Mouse (Mus musculus) testis, postnatal 14 days (tissue): ENCODE measurements at regions not wholly inside any gene's neighbourhood (a gene's known extent, or its start where the extent isn't known, plus 50 kb on each side); places are given as distances from the start of the nearest gene placed in this dataset.

ENCODE experiments used
- DNase-seq: peaks from one replicate; pipeline ENCODE4 v3.0.0; 2021; ENCODE audit warnings: low spot score

DNA sequence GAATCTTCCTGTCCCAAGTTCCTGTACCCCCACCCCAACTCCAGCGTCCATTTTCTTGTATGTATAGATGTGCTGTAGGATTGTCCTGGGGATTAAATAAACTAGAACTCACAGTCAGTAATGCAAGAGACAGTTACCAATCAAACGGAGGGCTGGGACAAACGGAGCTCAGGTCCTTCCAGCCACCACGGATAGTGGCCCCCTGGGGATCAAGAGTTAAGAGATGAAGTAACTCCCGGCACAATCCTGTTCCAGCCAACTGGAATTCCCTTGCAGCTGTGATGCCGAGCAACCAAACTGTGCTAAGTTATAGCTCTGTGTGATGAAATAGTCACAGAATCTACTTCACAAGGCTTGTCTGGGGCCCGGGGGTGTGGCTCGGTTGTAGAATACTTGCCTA, 67.4 kb upstream of the Cpsf6 start:
- no peak for DNase-seq

DNA sequence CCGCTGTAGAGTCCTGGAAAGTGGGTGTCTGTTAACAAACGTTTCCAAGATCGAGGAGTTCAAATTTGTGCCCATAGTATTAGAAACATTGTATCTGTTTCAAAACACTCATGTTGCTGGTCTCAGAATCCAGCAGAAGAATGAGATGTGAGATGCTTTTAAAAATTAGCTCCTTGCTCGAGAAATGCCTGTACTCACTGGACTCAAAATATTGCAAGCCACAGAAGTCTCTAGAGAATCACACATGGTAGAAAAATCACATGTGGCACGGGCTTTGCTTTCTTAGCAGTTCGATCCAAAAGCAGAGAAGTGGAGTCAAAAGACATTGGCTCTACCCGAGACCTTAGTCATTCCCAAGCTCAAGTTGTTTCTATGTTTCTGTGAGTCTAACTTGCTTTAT, 67.0 kb upstream of the Cpsf6 start:
- no peak for DNase-seq

DNA sequence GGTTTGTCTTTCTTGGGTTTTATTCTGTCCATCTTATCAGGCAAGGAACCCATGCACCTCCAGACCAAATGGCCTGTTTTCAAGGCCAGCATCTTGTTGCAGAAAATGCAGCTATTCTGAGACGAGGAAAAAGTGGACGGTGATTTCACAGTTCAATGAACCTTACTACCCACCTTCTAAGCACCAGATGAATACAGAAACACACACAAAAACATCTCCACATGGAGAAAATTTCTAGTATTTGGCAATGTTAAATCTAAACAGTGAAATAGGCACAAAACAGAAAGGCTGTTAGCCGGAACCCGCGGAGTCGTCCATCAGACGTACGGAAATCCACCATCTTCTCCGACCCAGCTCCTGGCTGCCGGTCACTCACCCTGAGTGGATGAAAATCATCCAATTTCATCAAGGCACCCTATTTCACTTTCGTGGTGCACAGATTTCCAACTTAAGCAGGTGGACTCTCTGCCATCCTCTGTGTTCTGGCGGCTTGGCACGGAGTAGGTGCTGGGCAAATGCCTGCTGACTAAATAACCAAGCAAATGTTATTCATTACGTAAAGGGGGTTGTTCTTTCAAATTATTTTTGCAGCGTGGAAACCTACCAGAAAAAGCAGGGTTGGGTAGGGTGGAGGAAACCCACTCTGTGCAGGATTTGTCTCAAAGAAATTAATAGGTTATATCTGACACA, 66.1 kb upstream of the Cpsf6 start:
- no peak for DNase-seq

DNA sequence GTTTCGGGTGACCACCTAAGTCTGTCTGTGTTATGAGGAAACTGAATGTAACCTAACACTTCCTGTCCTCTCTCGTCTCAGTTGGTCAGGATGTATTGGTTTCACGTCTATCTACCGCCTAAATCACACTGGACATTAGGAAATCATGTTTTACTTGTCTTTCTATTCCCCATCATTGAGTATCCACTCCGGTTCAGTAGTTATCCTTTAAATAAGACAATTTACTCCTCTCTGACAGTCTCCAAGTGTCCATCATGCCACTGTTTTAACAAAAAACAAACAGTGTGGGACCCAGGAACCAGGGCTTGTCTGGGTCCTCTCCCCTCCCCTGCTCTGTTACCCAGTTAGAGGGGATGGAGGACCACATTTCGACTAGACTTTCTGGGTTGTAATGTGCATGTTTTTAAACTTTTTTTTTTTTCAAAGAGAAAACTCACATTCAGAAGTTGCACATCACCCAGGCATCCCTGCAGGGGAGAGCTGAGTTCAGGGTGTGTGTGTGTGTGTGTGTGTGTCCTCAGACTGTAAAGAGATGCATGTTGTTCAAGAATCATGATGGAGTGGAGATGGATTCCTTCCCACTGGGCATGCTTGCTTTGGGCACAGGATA, 65.5 kb upstream of the Cpsf6 start:
- no peak for DNase-seq

DNA sequence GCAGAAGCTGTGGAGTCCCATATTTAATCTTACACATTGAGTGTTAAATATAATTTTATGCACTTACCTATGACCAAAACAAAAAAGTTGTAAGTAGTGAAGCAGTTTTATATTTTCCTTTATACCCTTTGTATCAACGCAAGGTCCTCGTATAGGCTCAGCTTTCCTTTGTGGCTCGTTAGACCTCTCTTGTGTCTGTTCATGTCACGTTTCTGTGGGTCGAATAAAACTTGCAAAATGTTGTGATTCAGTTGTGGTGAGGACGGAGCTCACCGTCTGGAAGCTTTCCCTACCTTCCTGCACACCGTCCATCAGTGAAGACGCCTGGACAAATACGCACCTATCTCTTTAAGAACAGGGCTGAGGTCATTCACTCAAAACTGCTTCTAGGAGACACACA, 64.9 kb upstream of the Cpsf6 start:
- DNase-seq, result no peak

DNA sequence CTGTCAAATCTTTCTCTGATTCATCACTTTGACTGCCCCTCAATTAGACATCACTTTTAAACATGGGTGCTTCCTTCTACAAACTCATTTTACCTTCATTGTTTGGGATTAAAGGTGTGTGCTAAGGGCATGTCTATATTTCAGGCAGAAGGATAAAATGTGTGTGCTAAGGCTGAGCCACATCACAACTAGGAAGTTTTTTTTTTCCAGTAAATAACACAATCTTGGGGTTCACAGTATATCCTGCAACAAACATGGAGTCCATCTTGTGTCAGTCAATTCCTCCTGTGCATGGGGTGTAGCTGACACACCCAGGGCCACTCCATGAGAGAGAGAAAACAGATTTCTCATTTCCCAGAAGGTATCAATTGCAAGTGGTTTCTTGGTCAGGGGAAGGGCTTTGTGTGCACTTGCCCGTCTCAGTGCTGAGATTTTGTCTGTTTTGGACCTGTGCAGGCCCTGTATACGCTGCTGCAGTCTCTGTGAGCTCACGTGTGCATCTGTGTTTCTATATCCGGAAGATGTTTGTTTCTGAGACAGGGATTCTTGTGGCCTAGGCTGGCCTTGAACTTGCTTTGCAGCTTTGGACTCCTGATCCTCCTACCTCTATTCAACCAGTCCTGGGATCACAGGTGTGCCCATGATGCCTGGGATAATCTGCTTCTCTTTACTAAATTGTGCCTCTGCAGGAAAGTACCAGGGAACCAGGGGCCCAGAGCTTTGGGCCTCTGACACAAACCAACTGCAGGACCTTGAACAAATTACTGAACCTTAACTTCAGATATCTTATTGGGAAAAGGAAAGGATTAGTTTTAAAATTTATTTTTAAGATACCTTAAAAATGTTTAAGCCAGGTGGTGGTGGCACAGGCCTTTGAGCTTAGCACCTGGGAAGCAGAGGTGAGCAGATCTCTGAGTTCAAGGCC, 63.9 kb upstream of the Cpsf6 start:
- DNase-seq, result no peak

DNA sequence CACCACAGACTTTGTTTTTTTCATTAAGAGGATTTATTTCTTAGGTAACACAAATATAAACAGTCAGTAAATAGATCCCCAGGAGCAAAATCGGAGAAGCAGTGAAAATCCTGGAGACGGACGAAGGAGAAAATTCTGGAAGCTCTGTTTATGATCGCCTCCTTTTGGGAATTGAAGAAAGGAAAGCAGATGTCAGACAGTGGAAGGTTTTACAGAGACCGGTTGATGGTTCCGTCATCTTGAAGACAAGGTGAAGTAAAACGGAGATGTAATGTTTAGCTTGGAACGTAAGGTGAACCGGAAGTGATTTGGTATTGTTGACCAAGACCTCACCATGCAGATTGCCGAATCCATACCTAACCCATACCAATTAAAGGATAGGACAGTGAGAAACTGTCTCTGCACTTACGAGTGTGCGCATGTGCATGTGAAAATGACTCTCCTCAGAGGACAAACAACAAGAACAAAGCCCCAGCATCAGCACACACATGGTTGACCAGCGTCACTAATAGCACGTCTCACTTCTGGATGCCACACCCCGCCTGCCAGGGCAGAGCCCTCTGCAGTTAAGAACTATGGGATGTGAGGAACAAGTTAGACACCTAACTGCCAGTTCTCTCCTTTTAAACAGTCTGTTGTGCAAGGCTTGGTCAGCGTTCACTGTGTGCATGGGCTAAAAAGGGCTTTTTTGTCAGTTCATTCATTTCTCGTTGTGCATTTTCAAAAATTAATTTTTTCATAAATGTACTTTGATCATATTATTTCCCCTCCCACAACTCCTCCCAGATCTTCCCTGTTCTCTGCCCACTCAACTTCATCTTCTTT, 62.4 kb upstream of the Cpsf6 start:
- no peak for DNase-seq

DNA sequence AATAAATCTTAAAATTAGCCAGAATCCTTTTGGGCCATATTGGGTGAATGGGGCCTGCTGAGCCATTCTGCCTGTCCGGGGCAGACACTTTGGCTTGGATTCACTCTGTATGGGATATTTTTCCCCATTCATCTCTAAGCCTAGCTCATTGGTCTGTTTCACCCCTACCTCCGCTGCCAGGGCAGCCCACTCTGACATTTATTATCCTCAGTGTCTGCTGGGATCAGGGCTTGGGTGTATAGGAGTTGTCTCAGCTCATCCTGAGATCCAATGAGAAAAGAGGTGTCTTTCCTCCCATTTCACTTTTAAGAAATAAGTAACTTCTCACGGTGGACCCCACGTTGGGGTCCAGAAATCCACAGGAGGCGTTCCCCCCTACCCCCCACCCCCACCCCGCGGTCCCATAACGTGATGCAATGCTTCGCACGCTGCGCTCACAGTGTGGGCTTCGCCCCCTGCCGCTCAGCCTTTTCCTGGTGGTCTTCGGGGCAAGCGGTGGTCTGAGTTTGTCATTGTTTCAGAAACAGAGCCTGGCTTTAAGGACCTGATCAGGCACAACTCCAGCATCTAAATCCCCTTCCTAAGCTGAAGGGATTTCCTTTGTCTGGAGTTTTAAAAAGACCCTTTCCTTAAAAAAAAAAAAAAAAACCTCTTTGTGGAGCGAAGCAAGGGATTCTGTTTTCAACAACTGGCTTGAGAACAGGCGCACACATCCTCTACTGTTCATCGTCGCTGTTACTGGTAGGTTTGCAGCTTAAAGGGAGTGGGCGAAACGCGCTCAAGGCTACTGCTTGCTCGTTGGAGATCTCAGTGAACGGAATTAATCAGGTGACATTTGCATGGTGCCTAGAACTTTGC, 61.5 kb upstream of the Cpsf6 start:
- DNase-seq, result no peak

DNA sequence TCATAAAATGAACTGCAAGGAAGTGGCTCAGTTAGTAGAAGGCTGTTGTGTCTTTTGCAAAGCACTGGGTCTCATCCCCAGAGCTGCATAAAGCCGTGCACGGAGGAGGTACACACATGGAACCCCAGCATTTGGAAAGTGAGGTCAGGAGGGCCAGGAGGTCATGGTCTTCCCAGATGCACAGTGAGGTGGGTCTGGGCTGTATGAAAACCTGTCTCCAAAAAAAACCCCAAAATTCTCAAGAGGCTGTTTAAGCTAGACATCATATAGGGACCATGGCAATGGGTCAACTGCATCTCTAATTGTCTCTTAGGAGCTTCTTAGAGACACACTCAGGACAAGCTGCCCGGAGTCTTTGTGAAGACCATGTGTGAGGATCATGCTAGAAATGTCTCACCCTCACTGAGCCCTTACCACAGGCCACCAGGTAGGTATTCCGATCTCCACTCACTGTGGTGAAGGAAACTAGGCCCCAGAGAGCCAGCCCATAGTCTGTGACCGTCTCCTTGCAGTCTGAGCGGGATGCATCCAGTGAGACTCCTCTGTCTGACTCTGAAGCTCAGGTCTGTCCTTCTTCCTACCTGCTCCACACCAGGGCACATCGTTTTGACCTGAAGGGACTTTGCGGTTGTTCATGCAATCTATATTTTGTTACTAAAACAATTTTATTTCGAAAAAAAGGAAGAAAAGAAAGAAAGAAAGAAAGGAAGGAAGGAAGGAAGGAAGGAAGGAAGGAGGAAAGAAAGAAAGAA, 60.6 kb upstream of the Cpsf6 start:
- no peak for DNase-seq

DNA sequence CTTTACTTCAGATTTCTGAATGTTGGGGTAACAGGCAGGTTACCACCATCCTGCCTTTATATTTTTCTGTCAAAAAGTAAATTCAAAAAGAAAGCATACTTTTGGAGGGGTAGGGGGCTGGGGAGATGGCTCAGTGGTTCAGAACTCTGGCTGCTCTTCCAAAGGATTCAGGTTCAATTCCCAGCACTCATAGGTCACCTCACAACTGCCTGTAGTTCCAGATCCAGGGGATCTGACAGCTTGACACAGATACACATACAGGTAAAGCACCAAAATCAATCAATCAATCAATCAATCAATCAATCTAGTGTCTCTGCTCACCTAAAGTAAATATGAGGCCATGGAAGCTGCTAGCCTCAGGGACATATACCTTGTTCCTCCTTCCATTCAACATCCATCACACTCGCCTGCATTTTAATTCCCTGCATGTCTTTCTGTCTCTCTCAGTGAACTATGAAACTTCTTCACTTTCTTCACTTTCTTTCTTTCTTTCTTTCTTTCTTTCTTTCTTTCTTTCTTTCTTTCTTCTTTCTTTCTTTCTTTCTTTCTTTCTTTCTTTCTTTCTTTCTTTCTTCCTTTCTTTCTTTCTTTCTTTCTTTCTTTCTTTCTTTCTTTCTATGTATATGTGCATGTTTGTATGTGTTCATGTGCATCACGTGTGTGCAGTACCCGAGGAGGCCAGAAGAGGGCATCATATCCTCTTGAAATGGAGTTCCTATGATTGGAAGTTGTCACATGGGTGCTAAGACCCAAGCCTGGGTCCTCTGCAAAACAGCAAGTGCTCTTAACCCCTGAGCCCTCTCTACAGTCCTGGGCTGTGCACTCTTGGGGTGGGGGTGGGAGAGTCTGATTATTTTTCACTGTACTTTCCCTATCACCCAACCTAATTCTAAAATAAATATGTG, 59.6 kb upstream of the Cpsf6 start:
- DNase-seq, result no peak

DNA sequence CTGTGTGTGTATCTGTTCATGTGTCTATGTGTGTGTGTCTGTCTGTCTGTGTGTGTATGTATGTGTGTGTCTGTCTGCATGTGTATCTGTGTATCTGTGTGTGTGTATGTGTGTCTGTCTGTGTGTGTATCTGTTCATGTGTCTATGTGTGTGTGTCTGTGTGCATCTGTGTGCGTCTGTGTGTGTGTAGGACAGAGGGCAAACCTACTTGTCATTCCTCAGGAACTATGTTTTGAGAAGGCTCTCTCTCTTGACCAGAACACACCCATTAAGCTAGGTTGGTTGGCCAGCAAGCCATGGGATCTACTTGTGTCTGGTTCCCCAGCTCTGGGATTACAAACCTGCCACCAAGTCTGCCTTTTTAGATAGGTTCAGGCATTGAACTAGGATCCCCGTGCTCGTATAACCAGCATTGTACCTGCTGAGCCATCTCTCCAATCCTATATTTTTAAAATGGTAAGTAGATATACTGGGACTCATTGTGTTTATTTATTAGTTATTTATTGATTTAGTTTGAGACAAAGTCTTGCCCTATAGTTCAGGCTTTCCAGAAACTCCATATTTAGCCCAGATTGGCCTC, 58.9 kb upstream of the Cpsf6 start:
- DNase-seq, result no peak

DNA sequence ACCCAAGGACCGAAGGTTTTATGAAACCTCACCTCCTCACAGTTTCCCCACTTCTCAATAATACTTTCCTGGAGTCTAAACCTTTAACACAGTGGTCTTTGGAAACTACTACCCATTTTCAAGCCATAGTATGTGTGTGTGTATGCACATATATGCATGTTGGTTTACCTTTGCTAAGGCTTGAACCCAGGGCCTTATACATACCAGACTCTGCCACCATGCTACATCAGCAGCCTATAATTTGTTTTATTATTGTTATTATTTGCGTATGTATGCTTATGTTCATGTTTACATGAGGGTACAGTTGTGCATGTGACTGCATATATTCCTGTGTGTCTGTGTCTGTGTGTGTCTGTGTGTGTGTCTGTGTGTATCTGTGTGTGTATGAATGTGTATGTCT, 58.2 kb upstream of the Cpsf6 start:
- no peak for DNase-seq

DNA sequence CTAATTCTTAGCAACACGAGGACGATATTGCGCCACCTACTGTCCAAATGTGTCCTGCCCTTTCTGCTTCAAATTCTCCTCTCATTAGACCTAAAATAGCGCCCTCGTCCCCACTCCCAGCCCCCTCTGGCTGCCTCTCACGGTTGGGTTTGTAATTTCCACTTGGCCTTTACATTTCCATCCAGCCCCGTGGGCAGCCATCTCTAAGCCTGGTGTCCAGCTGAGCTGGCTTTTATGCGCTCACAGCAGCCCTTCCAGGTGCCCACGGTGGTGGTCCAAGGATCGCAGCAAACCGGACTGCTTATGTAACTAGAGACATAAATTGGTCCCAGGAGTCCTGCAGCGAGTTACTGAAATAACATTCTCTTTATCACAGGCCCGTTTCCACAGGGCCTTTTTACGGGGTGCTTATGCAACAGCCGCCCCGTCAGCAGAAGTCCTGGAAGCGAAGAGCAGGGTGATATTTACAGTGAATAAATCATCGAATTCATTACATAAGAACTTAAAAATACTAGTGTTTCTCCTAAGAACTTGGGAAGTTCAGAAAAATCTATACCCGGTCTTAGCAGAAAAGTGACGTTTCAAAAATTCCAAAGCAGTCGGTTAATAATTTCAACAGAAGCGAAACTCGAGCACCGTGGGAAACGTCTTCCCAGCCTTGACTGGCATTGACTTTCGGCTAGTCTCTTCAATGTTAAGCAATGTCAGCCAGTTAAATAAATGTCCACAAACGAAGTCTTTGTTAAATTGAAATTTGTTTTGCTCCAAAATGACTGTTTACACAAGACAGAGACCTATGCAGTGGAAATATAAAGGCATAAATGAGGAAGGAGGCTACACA, 57.3 kb upstream of the Cpsf6 start:
- no peak for DNase-seq

DNA sequence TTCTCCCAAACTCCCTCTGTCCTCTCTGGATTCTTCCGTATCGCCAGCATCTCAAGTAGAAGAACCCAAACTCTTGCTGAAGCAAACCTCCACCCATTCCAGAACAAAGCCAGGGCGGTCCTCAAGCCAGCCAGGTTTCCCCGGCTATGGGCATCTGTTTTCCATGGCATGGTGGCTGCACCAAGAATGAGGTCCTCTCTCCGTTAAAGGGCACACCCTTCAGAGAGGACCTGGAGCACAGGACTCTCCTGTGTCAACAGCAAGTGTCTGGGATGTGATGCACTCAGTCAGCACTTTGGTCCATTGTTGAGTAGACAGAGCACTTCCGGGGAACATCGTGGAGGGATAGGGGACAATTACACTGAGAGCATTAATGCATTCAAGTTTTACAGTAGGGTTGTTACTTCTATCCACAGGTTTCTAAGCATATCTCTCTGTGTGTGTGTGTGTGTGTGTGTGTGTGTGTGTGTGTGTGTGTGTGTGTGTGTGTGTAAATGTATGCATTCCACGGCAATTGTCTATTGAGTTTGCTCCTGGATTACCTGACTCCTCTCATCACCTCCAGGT, 56.6 kb upstream of the Cpsf6 start:
- no peak for DNase-seq

DNA sequence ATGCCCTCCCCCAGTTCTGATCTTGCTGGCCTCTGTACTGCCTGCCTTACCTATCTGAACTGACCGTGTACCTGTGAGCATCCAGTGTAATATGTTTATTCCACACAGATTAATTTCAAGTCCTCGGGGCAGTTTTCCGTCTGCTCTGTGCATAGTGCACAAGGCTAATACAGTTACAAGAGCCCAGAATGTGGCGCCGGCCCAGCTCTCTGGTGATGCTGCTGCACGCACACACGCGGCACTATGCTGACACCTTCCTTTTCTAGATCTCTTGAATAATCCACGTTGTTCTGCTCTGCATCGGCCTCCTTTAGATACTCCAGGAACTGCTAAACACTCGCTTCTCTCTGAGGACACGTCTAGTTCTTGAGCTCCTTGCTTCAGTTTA, 55.9 kb upstream of the Cpsf6 start:
- no peak for DNase-seq

DNA sequence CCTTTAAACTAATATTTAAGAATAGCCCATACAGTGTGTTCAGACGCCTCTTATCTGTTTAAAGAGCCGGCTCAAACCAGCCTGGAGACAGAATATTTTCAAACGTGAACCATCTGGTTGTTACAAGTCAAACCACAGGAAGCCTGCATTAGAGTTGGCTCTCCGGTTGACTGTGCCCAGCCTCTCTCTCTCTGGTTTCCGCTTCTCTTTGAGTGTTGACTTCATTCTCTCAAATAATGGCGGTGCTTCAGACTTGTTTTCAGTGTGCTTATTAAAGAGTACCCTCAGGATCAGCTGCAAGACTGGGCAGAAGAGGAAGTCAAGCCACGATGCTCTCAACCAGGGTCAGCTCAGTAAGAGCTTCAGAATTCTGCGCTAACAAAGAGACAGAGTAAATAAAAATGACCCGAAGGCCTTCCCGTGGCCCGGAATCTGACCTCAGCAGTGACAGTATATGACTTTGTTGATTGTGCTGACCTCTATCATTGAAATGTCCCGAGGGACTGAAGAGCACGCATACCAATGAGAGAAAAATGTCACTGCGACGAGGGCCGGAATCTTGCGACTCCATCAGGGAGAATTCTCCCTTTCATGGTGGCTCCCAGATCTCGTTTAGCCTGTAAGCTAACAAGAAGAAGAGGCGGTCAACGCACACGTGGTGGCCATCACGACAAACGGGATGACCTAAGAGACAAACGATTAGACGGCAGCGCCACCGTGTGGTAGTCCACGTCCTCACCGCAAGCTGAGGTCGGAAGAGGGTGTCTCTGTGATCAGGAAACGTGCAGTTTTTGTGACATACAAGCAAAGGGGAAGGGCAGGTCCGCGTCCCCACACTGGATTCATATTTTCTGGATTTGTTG, 55.3 kb upstream of the Cpsf6 start:
- DNase-seq, result peak; percentile 76

DNA sequence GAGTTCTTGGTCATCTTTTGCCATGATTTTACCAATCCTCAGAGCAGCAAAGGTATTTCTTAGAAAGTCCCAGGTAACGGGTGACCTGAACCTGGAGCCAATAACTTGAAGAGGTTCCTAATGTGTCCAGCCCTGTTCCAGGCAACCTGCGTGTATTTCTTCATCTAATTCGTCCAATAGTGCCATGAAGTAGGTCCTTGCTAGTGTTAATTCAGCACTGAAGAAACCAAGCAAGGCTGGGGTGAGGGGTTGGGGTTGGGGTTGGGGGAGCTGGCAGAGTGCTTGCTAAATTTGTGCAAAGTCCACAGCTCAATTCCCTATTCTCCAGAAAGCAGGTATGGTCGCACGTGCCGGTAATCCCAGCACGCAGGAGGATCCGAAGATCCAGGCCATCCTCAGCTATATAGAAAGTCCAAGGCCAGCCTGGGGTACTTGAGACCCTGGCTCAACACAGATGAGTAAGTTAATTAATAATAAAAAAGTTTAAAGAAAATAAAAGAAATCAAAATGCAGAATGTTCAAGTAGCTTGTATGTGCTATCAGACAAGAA, 54.6 kb upstream of the Cpsf6 start:
- DNase-seq, result no peak
